Mouse (Mus musculus): ENCODE measurements around the gene Grhl3.
A peak's percentile ranks its signal among the peaks of the same experiment; 100 is the strongest.

The Grhl3 gene

GRCm38 (mm10) chr4:135572276-135572675 is 1.2 kb downstream of the Grhl3 start:
- DNase-seq = no peak

DNA sequence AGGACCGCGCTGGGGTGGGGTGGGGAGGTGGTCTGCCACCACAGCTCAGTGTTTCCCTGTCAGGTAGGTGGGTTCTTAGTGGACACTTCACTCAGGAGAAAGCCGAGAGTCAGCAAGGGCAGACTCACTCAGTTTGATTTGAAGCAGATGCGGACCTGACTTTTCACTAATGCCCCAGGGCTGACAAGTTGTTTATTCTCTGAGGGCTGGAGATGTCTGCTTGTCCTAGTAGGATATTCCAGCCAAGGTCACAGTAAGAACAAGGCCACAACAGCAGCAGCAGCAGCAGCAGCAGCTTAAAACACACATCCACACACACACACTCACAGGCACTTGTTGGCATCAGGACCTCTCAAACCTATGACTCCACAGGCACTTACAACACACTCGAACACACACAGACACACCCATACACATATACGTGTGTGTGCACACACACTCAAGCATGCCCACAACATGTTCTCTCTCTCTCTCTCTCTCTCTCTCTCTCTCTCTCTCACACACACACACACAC is 2.3 kb downstream of the Grhl3 start:
- no peak for DNase-seq

GRCm38 (mm10) chr4:135570152-135571036 is 3.0 kb downstream of the Grhl3 start:
- peak; percentile 73 for DNase-seq

DNA sequence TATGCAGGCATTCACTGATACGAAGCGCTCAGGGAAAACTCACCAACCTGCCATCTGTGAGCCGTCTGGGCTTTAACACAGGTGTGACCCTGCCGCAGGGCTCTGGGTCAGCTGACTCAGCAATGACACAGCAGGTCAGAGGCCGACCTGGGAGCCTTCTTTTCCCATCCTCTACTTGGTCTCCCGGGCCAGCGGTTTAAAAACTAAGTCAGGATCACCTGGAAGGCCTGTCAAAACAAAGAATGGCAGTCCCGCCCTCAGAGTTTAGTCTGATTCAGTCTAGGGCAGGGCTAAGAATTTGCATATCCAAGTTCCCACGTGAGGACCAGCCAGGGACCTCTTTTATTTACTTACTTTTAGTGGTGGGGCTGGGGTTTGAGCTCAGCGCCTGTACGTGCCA is 4.2 kb downstream of the Grhl3 start:
- DNase-seq = no peak

GRCm38 (mm10) chr4:135567484-135567883 is 5.9 kb downstream of the Grhl3 start:
- DNase-seq = no peak

- no peak for DNase-seq
Observed at GRCm38 (mm10) chr4:135567042-135567441, 6.4 kb downstream of the Grhl3 start.

- peak; percentile 71 for DNase-seq
Observed at GRCm38 (mm10) chr4:135565400-135565799, 8.0 kb downstream of the Grhl3 start.

- no peak for DNase-seq
Observed at GRCm38 (mm10) chr4:135563794-135564193, 9.6 kb downstream of the Grhl3 start.

- peak; percentile 81 for DNase-seq
Observed at GRCm38 (mm10) chr4:135549323-135549722, 24.1 kb downstream of the Grhl3 start.

GRCm38 (mm10) chr4:135548521-135549077 is 24.8 kb downstream of the Grhl3 start:
- DNase-seq = peak; percentile 74

DNA sequence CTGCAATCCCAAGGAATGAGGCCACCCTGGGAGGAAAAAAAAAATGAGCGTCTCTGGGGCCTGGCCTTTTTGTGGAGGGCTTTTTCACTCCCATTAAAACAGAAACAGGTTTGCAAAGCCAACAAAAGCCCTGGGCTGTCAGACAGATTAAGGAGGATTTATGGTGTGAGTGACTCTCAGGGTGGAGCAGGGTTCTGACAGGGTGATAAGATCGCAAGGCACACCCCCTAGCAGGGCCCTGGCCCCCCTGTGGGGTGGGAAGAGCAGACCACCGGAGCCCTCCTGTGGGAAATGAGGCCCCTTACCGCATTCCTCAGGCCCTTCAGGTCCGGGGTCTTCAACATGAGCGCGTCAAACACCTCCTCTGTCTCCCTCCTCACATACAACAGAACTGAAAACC is 25.3 kb downstream of the Grhl3 start:
- peak; percentile 63 for DNase-seq

GRCm38 (mm10) chr4:135547551-135547950 is 25.9 kb downstream of the Grhl3 start:
- no peak for DNase-seq

DNA sequence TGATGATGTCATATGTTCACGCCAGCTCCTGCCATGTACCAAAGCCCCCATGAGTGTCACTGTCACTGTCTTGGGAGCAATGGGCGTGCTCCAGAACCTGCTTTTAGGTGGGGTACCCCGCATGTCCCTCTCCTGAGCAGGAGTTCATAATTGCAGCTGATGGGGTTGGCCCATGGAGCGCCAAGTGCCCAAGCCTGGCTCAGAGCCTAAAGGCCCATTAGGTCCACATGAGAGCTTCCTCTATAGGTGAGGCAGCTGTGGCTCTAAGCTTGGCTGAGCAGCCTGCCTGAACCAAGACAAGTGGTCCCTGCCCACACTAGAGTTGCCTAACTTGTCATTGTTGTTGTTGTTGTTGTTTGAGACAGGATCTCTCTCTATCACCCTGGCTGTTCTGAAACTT is 26.6 kb downstream of the Grhl3 start:
- no peak for DNase-seq

GRCm38 (mm10) chr4:135546008-135546407 is 27.4 kb downstream of the Grhl3 start:
- no peak for DNase-seq

DNA sequence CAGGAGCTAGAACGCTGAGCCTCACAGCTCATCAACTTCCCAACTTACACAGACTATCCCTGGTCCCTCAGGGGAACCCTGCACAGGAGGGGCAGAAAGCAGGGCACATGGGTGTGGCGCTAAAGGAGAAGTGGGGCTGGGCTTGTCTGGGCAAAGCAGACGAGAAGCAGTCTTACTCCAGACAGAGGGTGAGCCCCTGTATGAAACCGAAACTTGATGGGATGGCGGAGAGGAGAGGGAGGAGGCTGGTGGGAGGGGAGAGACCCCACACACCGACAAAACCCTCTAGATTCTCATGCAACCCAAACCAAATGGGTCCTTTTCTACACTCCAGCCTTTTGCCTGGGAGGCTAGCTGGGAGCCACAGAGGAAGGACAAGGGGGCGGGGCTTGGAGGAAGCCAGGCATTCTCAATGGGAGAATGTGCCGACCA is 28.3 kb downstream of the Grhl3 start:
- peak; percentile 42 for DNase-seq

- DNase-seq = no peak
Observed at GRCm38 (mm10) chr4:135544284-135544683, 29.1 kb downstream of the Grhl3 start.

GRCm38 (mm10) chr4:135540057-135540456 is 33.4 kb downstream of the Grhl3 start:
- DNase-seq = no peak

- DNase-seq = no peak
Observed at GRCm38 (mm10) chr4:135539056-135539455, 34.4 kb downstream of the Grhl3 start.

- no peak for DNase-seq
Observed at GRCm38 (mm10) chr4:135535021-135535420, 38.4 kb downstream of the Grhl3 start.

DNA sequence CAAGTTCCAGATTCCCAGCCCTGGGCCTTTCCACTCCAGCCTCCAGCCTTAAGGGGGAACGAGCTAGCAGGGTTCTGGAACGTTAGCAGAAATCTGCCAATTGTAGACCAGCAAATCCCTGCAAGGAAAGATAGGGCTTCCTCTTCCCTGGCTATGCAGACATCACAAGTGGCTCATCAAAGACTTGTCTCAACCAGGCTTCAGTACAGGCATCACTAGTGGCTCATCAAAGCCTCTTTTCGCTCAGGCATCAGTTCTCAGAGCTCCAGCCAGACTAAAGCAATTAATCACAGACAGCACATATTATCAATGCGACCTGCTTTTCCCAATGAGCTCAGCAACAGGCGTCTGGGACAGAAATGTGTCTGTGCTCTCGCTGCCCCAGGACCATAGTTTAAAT is 40.4 kb downstream of the Grhl3 start:
- DNase-seq = no peak

DNA sequence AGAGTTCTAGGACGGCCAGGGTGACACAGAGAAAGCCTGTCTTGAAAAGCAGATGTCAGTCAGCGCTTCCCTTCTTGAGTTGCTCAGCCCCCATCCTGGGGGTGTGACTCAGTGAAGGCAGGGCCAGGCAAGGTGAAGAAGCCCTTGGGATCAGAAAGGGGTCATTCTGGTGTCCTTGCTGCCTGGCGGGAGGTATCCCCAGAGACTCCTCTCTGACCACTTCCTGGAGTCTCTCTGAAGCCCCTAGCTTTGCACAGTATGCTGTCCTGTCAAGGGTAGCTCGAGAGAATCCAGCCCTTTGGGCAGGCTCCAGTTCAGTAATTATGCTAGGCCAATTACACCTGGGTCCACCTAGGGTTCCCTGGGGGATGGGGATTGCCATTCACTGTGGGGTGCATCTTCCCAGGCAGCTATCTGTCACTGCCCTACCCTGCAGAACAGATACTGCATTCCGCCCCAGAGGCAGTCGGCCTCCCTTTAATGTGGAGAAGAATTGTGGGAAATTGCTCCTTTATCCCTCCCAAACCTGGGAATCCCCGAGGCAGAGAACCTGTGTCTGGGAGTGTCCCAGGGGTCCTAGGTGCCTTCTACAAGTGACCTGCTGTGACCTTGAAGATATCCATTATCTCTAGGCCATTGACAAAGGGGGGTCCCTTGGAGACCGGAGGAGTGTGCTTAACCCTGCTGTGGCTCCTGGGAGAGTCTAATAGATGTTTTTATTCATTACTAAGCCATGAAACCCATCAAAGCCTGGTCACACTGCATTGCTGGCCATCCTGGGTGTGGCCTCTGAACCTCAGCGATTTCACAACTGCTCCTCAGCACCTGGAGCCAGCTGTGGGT is 41.4 kb downstream of the Grhl3 start:
- no peak for DNase-seq

DNA sequence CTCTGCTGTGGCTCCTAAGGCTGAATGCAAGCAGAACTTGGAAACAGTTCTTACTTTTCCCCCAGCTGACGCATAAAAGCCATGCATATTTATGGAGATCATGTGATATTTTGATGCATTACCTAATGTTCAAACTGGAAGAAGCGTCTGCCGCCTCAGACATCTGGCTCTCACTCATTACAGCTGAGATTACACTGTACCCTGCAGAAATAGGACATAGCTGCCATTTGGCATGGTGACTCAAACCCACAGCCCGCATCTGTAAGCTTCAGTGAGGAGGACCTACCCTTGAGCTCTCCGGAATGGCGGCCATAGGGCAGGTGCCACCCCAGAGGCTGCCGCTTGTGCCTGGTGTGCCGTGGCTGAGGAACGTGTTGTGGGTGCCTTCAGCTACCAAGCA is 42.2 kb downstream of the Grhl3 start:
- DNase-seq = no peak

GRCm38 (mm10) chr4:135530270-135530669 is 43.2 kb downstream of the Grhl3 start:
- DNase-seq = no peak
